Mouse (Mus musculus) right cerebral cortex, adult 18-20 months (tissue): ENCODE measurements around the gene Chaf1a.
"Not testable (repeated sequence)": the region's sequence is repeated elsewhere in the genome, so short reads cannot be mapped to it uniquely, and the experiment has no call there.

Experiments used
- DNase-seq: peaks from one replicate; pipeline ENCODE4 v3.0.0; 2022; ENCODE audit warnings: mixed read lengths

The Chaf1a gene

DNA sequence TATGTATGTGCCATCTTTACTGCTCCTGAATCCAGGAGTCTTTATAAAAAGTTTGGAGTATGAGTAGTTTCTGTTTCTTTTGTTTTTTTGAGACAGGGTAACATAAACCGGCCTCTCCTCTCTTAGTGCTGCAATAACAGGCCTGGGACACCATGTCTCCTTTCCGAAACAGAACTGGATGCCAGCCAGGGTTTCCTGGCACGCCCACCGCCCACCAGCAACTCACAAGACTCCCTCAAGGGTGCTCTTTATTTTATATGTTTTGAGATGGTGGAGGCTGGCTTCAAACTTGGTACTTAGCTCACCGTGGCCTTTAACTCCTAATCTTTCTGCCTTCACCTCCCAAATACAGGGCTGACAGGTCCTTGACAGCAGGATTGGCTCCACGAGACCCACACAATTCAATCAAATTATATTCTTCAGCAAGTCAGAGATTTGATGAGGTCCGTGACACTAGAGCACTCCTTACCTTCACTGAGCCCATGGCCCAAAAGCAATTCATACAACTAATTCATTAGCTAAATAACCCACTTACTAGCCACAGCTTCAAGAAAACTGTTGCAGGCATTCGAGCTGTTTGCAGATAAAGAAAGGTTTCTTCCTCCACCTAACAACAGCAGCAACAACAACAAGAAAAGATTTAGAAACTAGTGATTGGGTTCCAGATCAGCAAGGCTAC lies 1.5 kb upstream of the Chaf1a start:
- DNase-seq = no peak

GRCm38 (mm10) chr17:56039345-56039744 lies 894 bp upstream of the Chaf1a start:
- no peak for DNase-seq

GRCm38 (mm10) chr17:56040857-56041163 lies 571 bp downstream of the Chaf1a start:
- no peak for DNase-seq

GRCm38 (mm10) chr17:56051369-56051768 lies 11.1 kb downstream of the Chaf1a start:
- no peak for DNase-seq

DNA sequence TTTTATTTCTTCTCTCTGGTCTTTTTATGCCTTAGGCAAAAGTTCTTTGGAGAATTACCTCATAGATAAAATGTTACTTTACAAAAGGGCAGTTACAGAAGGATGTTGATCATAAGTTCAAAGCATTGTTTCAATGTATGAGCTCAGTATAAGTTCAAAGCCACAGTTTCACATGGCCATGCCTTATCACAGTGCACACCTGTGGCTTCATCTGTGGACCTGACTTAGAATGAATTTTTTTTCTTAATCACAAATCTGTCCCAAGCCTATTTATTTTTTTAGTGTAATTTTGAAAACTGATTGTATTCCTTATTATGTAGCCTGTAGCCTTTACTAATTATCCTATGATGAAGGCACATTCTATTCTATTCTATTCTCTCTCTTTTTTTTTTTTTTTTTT lies 14.7 kb downstream of the Chaf1a start:
- DNase-seq = no peak

DNA sequence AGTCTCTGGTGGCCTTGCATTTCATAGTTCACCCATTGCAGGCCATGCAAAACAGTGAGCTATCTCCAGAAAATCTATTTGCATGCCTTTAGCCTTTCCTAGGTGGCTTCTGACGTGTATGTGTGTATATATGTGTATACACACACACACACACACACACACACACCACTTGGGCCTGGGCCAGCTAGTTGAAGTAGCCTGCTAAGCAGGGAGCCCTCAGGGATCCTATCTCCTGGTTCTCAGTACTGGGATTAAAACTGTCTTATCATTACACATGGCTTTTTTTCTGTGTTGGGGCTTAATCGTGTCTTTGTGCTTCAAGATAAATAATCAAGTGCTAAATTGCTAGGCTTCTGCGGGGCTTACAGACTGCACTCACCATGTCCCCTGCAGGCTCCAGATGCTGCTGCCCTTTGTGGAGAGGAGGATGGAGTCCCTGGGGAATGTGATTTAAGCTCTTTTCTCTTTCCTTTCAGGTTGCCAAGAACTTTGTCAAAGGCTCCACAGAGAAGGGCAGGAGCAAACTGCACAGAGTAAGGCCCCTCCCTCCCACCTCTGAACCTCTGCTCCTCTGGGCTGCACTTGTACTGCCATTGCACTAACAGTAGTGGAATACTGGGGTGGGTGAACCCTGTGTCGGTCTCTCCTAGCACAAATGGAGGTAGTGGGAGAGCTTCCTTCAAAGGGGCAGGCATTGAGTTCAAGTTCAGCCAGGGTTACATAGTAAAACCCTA lies 15.9 kb downstream of the Chaf1a start:
- no peak for DNase-seq

- DNase-seq = no peak
These were observed 17.3 kb downstream of the Chaf1a start for GRCm38 (mm10) chr17:56057381-56058120.

GRCm38 (mm10) chr17:56062081-56062480 lies 21.8 kb downstream of the Chaf1a start:
- DNase-seq = no peak

DNA sequence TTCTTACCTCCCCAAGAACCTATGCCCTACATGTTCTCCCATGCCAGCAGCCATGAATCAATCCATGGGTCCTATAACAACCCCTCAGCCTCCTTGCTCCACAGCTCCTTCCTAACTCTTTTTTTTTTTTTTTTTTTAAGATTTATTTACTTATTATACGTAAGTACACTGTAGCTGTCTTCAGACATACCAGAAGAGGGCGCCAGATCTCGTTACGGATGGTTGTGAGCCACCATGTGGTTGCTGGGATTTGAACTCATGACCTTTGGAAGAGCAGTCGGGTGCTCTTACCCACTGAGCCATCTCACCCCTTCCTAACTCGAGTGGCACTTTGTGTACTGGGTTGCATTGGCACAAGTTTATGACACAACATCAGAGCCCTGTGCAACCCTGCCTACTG lies 25.5 kb downstream of the Chaf1a start:
- DNase-seq = not testable (repeated sequence)

DNA sequence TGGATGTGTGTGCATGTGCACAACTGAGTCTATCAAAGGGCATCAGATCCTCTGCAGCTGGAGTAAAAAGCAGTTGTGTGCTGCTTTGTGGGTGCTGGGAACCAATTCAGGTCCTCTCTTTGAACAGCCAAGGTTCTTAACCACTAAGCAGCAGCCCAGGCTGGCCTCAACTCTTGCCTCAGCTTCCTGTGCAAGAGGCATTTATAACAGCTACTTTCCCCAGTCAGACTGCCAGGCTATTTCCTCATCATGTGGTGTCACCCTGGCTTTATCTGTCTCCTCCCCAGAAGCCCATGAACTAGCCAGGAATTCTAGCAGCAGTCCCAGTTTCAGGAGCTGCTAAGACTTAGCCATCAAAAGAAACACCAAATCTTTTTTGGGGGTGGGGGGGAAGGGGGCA lies 26.2 kb downstream of the Chaf1a start:
- no peak for DNase-seq

GRCm38 (mm10) chr17:56069066-56069465 lies 28.8 kb downstream of the Chaf1a start:
- DNase-seq = no peak

- DNase-seq = no peak
These were observed 30.9 kb downstream of the Chaf1a start for GRCm38 (mm10) chr17:56071126-56071525.

DNA sequence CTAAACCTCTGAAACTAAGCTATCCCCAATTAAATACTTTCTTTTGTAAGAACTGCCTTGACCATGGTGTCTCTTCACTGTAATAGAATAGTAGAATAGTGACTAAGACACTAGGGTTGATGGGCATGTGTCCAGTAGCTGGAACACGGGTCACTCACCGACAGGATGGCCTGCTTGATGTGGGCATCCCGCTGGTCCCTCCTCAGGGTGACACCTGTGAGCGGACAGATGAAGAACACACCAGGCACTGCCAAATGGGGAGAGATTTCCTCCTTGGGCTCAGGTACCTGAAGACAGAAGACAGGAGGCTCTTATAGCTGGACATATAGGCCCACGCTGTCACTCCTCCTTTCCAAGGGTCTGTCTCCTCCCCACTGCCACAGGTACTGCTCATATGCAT lies 32.0 kb downstream of the Chaf1a start:
- DNase-seq = no peak

GRCm38 (mm10) chr17:56074097-56074826 lies 34.0 kb downstream of the Chaf1a start:
- DNase-seq = peak; percentile 74

GRCm38 (mm10) chr17:56074827-56075208 lies 34.6 kb downstream of the Chaf1a start, which contains the start of gene Ubxn6:
Ubxn6 (minus strand) TSS chr17:56075028.
- peak; percentile 99 for DNase-seq

DNA sequence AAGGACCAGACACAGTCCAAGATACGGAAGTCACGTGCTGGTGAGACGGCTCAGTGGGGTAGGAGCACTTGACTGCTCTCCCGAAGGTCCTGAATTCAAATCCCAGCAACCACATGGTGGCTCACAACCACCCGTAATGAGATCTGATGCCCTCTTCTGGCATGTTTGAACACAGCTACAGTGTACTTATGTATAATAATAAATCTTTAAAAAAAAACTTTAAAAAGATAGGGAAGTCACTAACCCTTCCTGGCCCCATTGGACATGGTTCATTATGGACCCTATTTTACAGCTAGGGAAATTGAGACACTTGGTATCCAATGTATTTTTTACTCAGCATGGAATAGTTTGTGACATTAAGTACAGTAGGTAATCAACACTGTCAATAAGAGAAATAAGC lies 37.3 kb downstream of the Chaf1a start:
- no peak for DNase-seq

- DNase-seq = not testable (repeated sequence)
These were observed 38.1 kb downstream of the Chaf1a start for GRCm38 (mm10) chr17:56078361-56078760.

DNA sequence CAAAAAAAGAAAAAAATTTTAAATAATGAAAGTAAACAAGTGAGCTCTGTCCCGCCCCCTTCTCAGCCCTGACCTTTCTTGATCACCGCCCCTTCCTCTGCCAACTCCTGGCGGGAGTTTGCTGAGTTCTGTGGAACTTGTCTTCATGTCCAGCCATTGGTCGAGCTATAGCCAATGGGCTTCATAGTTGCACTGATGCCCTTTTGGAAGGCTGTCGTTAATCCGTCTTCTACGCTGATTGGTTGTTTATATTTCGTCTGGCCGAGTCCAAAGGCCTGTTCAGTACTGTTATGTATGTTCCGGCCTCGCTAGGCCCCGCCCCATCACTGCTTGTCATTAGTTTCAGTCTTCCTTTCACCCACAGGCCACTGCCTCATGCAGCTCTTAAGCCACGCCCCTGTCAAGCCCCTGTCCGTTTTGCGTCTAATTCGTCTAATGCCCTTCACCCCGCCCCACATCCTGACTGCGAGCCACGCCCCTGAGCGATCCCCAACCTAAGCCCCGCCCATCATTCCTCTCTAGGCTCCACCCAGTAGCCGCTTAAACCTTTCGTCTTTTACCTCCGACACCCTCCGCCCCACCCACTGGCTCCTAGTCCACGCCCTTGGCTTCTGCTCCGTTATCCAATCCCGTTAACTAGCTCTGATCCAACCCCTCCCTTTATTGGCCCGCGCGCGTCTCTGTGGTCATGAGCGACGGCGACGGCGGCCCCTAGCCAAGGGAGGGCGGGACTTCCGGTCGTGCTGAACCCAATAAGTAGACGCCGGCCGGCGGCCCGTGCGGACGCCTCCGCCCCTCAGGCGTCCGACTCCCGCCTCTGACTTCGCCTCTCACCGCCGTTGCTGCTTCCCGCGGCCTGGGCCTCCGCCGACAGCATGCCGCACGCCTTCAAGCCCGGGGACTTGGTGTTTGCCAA lies 38.9 kb downstream of the Chaf1a start, which contains the start of gene Hdgfl2:
Hdgfl2 (plus strand) TSS at position 755 of the 916 bp plus-strand sequence.
- DNase-seq = peak; percentile 100

- DNase-seq = no peak
These were observed 39.7 kb downstream of the Chaf1a start for GRCm38 (mm10) chr17:56079921-56080320.

DNA sequence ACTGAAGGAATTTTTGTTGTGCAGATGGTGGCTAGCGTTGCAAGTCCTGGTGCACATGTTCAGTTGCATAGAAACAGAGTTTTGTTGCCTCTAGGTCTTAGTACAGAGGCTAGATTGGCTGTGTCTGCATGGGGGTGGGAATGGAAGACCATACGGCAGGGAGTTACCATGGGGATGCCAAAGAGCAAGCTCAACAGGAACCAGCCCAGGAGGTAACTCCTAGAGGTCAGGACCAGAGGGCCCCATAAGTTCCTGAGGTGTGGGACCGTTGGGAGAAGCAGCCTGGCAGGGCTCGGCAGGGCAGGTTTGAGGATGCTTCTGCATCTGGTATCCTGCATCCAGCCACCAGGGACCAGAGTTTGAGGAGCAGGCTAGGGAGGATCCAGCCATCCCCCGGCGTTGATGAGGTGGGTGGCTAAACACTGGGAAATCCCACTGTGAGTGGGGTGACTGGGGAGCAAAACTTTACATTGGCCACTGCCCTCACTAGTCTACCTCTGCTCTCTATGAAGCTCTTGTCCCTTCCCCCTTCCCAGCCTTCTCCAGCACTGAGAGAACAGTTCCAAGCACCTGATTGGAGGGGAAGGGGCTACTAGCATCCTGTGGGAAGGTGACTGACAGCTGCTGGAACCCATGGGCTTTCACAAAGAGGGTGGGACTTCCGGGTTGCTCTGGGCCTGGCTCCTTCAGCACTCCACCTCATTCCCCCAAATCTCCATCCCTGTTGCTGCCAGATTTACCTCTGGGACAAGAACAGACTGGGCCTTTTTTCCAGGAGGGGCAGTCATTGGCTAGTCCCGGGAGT lies 40.7 kb downstream of the Chaf1a start:
- peak; percentile 67 for DNase-seq

GRCm38 (mm10) chr17:56092312-56092711 lies 52.1 kb downstream of the Chaf1a start:
- no peak for DNase-seq
